Mouse (Mus musculus): Measurements from ENCODE around the gene Sh3bgrl2.

DNA sequence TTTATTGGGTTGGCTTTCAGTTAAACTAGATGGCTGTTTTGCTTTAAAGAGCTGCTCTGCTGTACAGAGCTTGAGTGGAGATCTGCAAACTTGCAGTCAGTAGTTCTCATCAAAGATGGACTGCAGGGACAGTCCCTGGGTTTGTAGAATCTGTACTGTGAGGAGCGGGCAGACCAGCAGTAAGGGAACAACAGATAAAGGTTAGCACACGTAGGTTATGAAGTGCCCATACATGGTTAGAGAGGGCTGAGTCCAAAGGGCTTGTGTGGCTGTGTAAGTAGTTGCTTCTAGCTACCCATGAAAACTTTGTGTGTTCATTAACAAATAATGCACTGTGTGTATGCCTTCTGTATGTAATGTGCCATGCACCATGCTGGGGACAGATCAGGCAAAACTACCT is 24.2 kb downstream of the Sh3bgrl2 start:
- TF ChIP-seq CTCF (IDR thresholded peaks at IDR 0.05; ENCODE audit: low read depth) = no peak
- no peak for TF ChIP-seq EP300 (IDR thresholded peaks at IDR 0.05; ENCODE audit: low read depth)
